Mouse (Mus musculus) spleen, adult 2 months (tissue): ENCODE measurements around the gene Psmc5. TPM values are rescaled to one million over a fixed set of nuclear protein-coding genes. Genes with fewer than 3 reads are reported as not detected.

Experiments used
- DNase-seq, 2 experiments: peaks; one replicate each; pipeline versions ENCODE4 v3.0.0 to v3.0.0-alpha.2; 2012 to 2021; ENCODE audit warnings: low spot score in 2 of 2, low read depth in 1 of 2
- H3K27ac ChIP-seq: fragments of 200-500 bp; 2 replicates; pipeline ENCODE4 v1.5.1; 2012; ENCODE audit warnings: low read length, inconsistent platforms; ENCODE audit not compliant: insufficient read depth
- H3K27me3 ChIP-seq: fragments of 200-500 bp; 2 replicates; pipeline ENCODE4 v1.6.1; 2012; ENCODE audit warnings: mild to moderate bottlenecking, moderate library complexity, low read length, inconsistent platforms; ENCODE audit not compliant: control insufficient read depth, insufficient read depth
- H3K36me3 ChIP-seq: fragments of 200-500 bp; 2 replicates; pipeline ENCODE4 v1.6.1; 2012; ENCODE audit warnings: mild to moderate bottlenecking, low read length, inconsistent platforms; ENCODE audit not compliant: control insufficient read depth, insufficient read depth
- H3K4me1 ChIP-seq: fragments of 200-500 bp; 2 replicates; pipeline ENCODE4 v1.6.1; 2011; ENCODE audit warnings: inconsistent platforms; ENCODE audit not compliant: control insufficient read depth, insufficient read depth, insufficient read length
- H3K4me3 ChIP-seq: fragments of 200-500 bp; 2 replicates; pipeline ENCODE4 v1.5.1; 2011; ENCODE audit warnings: mild to moderate bottlenecking, inconsistent platforms; ENCODE audit not compliant: insufficient read depth, insufficient read length; ENCODE audit errors: extremely low read depth
- CTCF ChIP-seq: fragments of 200-500 bp; IDR thresholded peaks from 2 replicates; pipeline ENCODE4 v1.5.1; 2011; ENCODE audit warnings: mild to moderate bottlenecking, inconsistent platforms; ENCODE audit not compliant: insufficient read depth, insufficient read length, insufficient replicate concordance; ENCODE audit errors: extremely low read depth
- POLR2A ChIP-seq: fragments of 200-500 bp; IDR thresholded peaks from 2 replicates; pipeline ENCODE4 v1.6.1; 2011; ENCODE audit warnings: low read depth, low read length, inconsistent platforms
- WGBS: fragments of 180-500 bp; shearing (Covaris S2); methylation state at CpG from one replicate; pipeline ENCODE4 v1.1.7; 2018; 5-methylcytosine and 5-hydroxymethylcytosine counted together
- polyA plus RNA-seq: library from polyadenylated mRNA; depleted of rRNA; stranded (reverse); fragments of >200 nt; gene quantifications from 2 replicates; pipeline ENCODE4 v1.2.3, GENCODE M21; 2012

The Psmc5 gene
- polyA plus RNA-seq, 1 experiment, result 18.9 TPM

DNA sequence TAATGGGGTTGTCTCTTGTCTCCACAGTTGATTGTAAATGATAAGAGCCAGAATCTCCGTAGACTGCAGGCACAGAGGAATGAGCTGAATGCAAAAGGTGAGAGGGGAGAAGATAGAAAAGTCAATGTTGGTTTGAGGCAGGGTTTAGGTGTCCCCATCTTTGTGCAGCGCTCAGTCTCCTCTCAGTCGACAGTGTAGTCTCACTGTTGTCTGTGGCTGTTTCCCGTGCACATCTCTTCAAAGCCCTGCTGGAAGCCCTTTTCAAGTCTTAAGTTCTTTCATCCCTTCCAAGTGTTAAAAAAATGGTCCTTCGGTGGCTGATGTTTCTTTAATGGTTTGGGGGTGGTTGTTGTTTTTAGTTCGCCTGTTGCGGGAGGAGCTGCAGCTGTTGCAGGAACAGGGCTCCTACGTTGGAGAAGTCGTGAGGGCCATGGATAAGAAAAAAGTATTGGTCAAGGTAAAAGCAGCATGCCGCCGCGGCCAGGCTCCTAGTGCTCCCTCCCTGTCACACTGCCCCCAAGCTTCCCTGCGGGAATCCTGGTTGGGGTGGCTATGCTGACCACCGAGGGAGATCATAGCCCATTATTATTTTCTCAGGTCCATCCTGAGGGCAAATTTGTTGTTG is 5.0 kb downstream of the Psmc5 start:
- Histone ChIP-seq H3K36me3 (peaks cover 53% of the 10 kb centered on the region), H3K4me1 (no peaks in the 10 kb centered on the region; the same call in 1 of the 2 replicates), H3K4me3 (no peak overlapping the region), H3K27me3 (no peaks in the 10 kb centered on the region), H3K27ac (no peak overlapping the region)
- WGBS, result 88% methylated on average over 14 of the region's 14 CpGs
- TF ChIP-seq CTCF (no peak), POLR2A (no peak)
- no peak for DNase-seq

GRCm38 (mm10) chr11:106263963-106264362 is 8.0 kb downstream of the Psmc5 start:
- Histone ChIP-seq H3K4me1 (peaks cover 2% of the 10 kb centered on the region; the same call in 1 of the 2 replicates), H3K27ac (no peak overlapping the region), H3K36me3 (peaks cover 66% of the 10 kb centered on the region), H3K27me3 (no peaks in the 10 kb centered on the region), H3K4me3 (no peak overlapping the region)
- no peak for DNase-seq
- no peak for TF ChIP-seq POLR2A
- TF ChIP-seq CTCF, result no peak
- 96% methylated on average over 9 of the region's 9 CpGs for WGBS

GRCm38 (mm10) chr11:106264988-106265387 is 9.0 kb downstream of the Psmc5 start:
- Histone ChIP-seq H3K4me1 (peaks cover 6% of the 10 kb centered on the region; the same call in 1 of the 2 replicates), H3K27ac (no peak overlapping the region), H3K27me3 (no peaks in the 10 kb centered on the region), H3K36me3 (peaks cover 66% of the 10 kb centered on the region), H3K4me3 (no peak overlapping the region)
- TF ChIP-seq POLR2A, result no peak
- no peak for TF ChIP-seq CTCF
- DNase-seq, result no peak
- 91% methylated on average over 15 of the region's 15 CpGs for WGBS

GRCm38 (mm10) chr11:106265570-106265969 is 9.6 kb downstream of the Psmc5 start:
- H3K36me3 ChIP-seq, result peaks cover 66% of the 10 kb centered on the region
- no peak for DNase-seq
- no peak overlapping the region for H3K27ac ChIP-seq
- peaks cover 10% of the 10 kb centered on the region; the same call in 1 of the 2 replicates for H3K4me1 ChIP-seq
- TF ChIP-seq CTCF, result no peak
- WGBS, result 52% methylated on average over 4 of the region's 4 CpGs
- no peak overlapping the region for H3K4me3 ChIP-seq
- no peaks in the 10 kb centered on the region for H3K27me3 ChIP-seq

DNA sequence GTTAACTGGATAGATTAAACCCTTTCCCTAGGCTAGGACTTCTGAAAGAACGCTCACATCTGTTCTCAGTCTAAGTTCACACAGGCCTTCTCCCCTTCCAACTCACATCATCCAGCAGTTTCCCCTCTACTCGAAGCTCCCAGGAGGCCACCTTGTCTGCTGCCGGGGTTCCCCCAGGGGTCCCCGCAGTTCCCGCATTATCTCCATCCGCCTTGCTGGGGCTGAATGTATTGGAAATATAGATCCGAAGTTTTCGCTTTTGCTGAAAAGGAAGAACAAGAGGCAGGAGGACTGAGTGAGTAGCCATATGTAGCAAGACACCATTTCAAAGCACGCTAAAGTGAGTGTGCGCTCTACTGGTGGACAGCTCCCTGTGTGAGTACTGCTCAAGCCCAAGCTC is 10.5 kb downstream of the Psmc5 start:
- H3K36me3 ChIP-seq, result peaks cover 58% of the 10 kb centered on the region
- no peak overlapping the region for H3K27ac ChIP-seq
- DNase-seq, result no peak
- peaks cover 15% of the 10 kb centered on the region; the same call in 1 of the 2 replicates for H3K4me1 ChIP-seq
- 93% methylated on average over 10 of the region's 10 CpGs for WGBS
- H3K4me3 ChIP-seq, result no peak overlapping the region
- TF ChIP-seq CTCF (no peak), POLR2A (no peak)
- H3K27me3 ChIP-seq, result no peaks in the 10 kb centered on the region

DNA sequence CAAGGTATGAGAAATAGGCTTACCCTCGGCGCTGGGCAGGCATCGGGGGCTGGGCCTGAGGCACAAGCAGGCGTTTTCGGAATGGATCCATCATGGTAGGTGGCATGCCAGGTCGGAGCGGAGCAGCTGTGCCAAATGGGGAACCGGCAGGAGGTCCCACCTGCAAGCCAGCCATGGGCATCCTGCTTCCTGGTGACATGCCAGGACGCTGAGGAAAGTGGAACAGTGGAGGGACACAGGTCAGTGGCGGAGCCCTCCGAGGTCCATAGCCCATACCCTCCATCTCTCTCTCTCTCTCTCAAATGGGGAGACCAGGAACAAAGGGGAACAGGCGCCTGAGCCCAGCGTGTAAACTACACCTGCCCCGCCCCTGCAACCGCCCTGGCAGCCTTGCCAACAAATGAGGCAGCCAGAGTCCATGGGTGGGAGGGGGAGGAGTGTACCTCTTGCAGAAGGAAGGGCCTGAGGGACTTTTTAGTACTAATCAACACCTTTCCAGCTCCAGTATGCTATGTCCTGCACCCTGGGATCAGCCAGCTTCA is 11.4 kb downstream of the Psmc5 start:
- peaks cover 17% of the 10 kb centered on the region; the same call in 1 of the 2 replicates for H3K4me1 ChIP-seq
- H3K27me3 ChIP-seq, result no peaks in the 10 kb centered on the region
- TF ChIP-seq CTCF (no peak), POLR2A (no peak)
- no peak overlapping the region for H3K27ac ChIP-seq
- no peak overlapping the region for H3K4me3 ChIP-seq
- peaks cover 48% of the 10 kb centered on the region for H3K36me3 ChIP-seq
- no peak for DNase-seq
- 80% methylated on average over 15 of the region's 15 CpGs for WGBS

DNA sequence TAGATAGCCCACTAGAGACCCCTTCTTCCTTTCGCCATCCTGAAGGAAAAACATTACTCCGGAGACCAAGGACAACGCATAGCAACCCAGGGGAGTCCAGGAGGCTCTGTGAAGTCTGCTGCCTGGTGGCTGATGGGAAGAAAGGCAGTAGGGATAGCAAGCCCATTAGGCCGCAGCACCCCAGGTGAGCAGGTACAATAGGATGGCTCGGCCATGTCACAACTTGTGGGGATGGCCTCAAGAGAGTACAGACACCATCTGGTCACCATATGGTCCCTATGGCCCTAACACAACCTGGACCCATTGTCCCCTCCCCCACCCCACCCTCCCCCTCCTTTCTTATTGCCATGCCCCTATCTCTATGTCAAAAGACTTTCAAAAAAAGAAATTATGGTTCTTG is 11.9 kb downstream of the Psmc5 start:
- no peak overlapping the region for H3K4me3 ChIP-seq
- 92% methylated on average over 5 of the region's 5 CpGs for WGBS
- TF ChIP-seq CTCF (no peak), POLR2A (no peak)
- H3K36me3 ChIP-seq, result peaks cover 43% of the 10 kb centered on the region
- no peaks in the 10 kb centered on the region for H3K27me3 ChIP-seq
- H3K4me1 ChIP-seq, result peaks cover 17% of the 10 kb centered on the region; the same call in 1 of the 2 replicates
- H3K27ac ChIP-seq, result no peak overlapping the region
- no peak for DNase-seq
